Mouse (Mus musculus) liver, adult 2 months (tissue): ENCODE results near the gene Zfp112. TPM values are rescaled to one million over a fixed set of nuclear protein-coding genes. Genes with fewer than 3 reads are reported as not detected.
A peak's percentile ranks its signal among the peaks of the same experiment; 100 is the strongest.
"Not testable (repeated sequence)": the region's sequence is repeated elsewhere in the genome, so short reads cannot be mapped to it uniquely, and the experiment has no call there.

ENCODE experiments used
- DNase-seq: peaks from one replicate; pipeline ENCODE4 v3.0.0-alpha.2; 2011; ENCODE audit warnings: low read depth, low spot score; ENCODE audit errors: extremely low read depth
- H3K27ac ChIP-seq: fragments of 200-500 bp; replicated peaks from 2 replicates; pipeline ENCODE4 v1.5.1; 2012; ENCODE audit warnings: low read depth, mild to moderate bottlenecking, control low read depth, inconsistent platforms, low read length; ENCODE audit not compliant: insufficient read depth
- H3K27me3 ChIP-seq: fragments of 200-500 bp; 2 replicates; pipeline ENCODE4 v1.6.1; 2012; ENCODE audit warnings: mild to moderate bottlenecking, moderate library complexity, low read length, inconsistent platforms; ENCODE audit not compliant: control insufficient read depth, insufficient read depth
- H3K36me3 ChIP-seq: fragments of 200-500 bp; 2 replicates; pipeline ENCODE4 v1.6.1; 2012; ENCODE audit warnings: low read length, inconsistent platforms; ENCODE audit not compliant: control insufficient read depth, insufficient read depth
- H3K4me1 ChIP-seq: fragments of 200-500 bp; 2 replicates; pipeline ENCODE4 v1.6.1; 2011; ENCODE audit warnings: low read length; ENCODE audit not compliant: control insufficient read depth, insufficient read depth
- H3K4me3 ChIP-seq: fragments of 200-500 bp; 2 replicates; pipeline ENCODE4 v1.5.1; 2011; ENCODE audit warnings: low read depth, mild to moderate bottlenecking, control low read depth, low read length, moderate library complexity; ENCODE audit not compliant: insufficient read depth
- H3K79me2 ChIP-seq: fragments of 200-500 bp; 2 replicates; pipeline ENCODE4 v1.6.1; 2012; ENCODE audit warnings: inconsistent platforms, mild to moderate bottlenecking, low read length, moderate library complexity; ENCODE audit not compliant: control insufficient read depth, insufficient read depth
- H3K9ac ChIP-seq: fragments of 200-500 bp; 2 replicates; pipeline ENCODE4 v1.6.1; 2012; ENCODE audit warnings: low read depth, mild to moderate bottlenecking, control low read depth, inconsistent platforms, low read length
- CTCF ChIP-seq: fragments of 200-500 bp; IDR thresholded peaks from 2 replicates; pipeline ENCODE4 v1.5.1; 2011; ENCODE audit warnings: low read depth, low read length, control low read depth
- POLR2A ChIP-seq: fragments of 200-500 bp; IDR thresholded peaks from 2 replicates; pipeline ENCODE4 v1.6.1; 2011; ENCODE audit warnings: low read length, control low read depth; ENCODE audit not compliant: insufficient read depth; ENCODE audit errors: extremely low read depth
- WGBS: fragments of 180-500 bp; shearing (Covaris S2); methylation state at CpG from one replicate; pipeline ENCODE4 v1.1.7; 2018; 5-methylcytosine and 5-hydroxymethylcytosine counted together
- polyA plus RNA-seq: library from polyadenylated mRNA; depleted of rRNA; stranded (reverse); fragments of >200 nt; gene quantifications from 2 replicates; pipeline ENCODE4 v1.2.3, GENCODE M21; 2012; rRNA removed
- total RNA-seq: library from RNA; depleted of rRNA; stranded (reverse); fragments of >200 nt; gene quantifications from 2 replicates; pipeline ENCODE4 v1.2.3, GENCODE M21; 2014; rRNA removed

Gene Zfp112
- total RNA-seq (0.81 and 1.1 TPM in 2 replicates), polyA plus RNA-seq (0.42 and 1.1 TPM in 2 replicates)

DNA sequence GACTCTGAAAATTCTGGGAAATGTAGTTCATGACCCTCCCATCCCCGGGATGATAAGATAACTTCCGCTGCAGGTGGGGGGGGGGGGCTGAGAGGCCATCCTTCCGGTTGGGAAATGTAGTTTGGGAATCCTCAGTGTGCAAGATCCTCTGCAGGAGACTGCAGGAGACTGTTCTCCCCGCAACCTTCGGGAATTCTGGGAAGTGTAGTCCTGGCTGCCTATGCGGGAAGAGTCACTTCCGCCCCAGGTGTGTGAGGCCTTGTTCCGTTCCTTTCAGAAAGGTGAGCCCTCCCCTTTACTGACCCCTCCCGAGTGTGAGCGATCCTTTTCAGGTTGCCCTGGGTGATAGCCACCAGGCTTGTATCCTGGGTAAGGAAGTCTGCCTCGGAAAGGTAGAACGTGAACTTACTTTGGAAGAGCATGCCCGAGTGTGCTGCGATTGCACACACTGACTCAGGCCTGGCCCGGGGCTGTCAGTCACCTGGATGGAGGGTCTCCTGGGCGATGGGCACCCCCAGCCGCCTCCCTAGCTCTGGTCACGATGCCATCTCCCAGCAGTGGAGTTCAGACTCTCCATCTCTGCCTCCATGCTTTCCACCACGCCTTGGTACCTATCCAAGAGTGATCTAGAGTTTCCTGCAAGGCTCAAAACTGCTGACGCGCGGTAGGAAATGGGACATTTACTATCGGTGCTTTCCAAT, at the start of gene Zfp112:
TSS of gene Zfp112 (plus strand) at position 159 of the 701 bp plus-strand sequence.
- peak within 1 kb of the TSS; percentile 89 for H3K27ac ChIP-seq
- TF ChIP-seq CTCF (no peak), POLR2A (no peak)
- peak within 1 kb of the TSS; percentile 88 for H3K9ac ChIP-seq
- peak; percentile 99 for DNase-seq
- H3K4me1 ChIP-seq = no peaks in the 10 kb centered on the region; the same call in 1 of the 2 replicates
- H3K36me3 ChIP-seq = peaks cover 2% of the 10 kb centered on the region; the same call in 1 of the 2 replicates
- peak within 1 kb of the TSS; percentile 87 for H3K4me3 ChIP-seq
- H3K27me3 ChIP-seq = no peaks in the 10 kb centered on the region
- H3K79me2 ChIP-seq = no peaks in the 10 kb centered on the region
- WGBS = 2% methylated on average over 23 of the region's 23 CpGs

DNA sequence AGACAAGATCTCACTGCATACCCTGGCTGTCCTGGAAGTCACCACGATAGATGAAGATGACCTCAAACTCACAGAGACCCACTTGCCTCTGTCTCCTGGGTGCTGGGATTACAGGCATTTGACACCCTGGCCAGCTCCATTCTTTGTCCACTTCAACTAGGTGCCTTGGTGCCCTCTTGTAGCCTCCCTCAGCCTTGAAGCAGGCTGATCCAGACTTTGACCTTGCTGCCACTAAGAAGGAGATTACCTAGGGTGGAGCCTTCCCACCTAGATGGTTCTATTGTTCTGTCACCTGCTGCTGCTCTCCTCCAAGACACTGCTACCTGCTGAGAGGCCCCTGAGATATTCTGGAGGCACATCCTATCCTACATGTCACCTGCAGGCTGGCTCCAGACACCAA, 37.7 kb upstream of the Zfp112 start:
- not testable (repeated sequence) for H3K4me1 ChIP-seq, H3K27ac ChIP-seq, H3K27me3 ChIP-seq, DNase-seq, H3K9ac ChIP-seq, H3K79me2 ChIP-seq, H3K4me3 ChIP-seq, H3K36me3 ChIP-seq
- WGBS = 17% methylated on average over 1 of the region's 1 CpGs

DNA sequence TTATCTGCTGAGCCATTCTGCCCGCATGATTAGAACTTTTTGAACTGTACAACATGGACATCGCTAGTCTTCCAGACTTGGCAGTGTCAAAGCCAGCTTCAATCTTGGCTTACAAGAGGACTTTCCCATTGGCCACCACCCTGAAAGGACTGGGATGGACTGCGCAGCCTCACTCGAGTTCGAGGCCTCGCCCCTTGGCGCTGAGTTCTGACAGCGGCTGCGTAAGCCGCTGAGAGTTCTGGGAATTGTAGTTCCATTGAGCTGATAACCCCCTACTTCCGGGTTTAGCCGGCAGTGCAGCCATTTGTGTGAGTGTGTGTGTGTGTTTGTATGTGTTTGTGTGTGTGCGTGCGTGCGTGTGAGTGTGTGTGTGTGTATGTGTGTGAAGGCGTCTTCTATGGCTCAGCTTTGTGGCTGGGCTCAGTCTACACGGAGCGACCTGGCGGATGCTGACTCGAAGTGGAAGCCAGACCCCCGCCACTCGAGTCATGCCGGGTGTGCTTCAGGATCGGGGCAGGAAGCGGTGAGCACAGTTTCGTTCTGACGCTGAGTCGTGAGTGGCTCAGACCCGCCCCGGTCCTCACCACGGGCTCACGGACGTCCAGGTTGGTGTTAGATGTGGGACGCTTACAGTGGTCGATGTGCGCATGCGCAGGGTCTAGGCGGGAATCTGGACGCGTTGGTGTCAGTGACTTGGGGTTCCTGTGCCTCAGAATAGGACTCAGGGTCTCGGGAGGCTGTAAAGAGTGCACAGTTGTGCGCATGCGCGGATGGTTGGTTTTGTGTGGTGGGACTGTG, 30.3 kb upstream of the Zfp112 start, which contains the start of gene Zfp180:
TSS of gene Zfp180 (plus strand) at position 291 of the 798 bp plus-strand sequence.
- Histone ChIP-seq H3K27me3 (no peaks in the 10 kb centered on the region), H3K4me1 (peaks cover 8% of the 10 kb centered on the region), H3K36me3 (0 out of 2 replicates have a peak, but pooled peaks cover 1% of the 10 kb centered on the region), H3K9ac (peak within 1 kb of the TSS; percentile 79), H3K27ac (peak within 1 kb of the TSS; percentile 49), H3K79me2 (peaks cover 31% of the 10 kb centered on the region), H3K4me3 (peak within 1 kb of the TSS; percentile 80)
- peak; percentile 99 for DNase-seq
- no peak for TF ChIP-seq POLR2A
- no peak for TF ChIP-seq CTCF
- WGBS = 17% methylated on average over 44 of the region's 44 CpGs

DNA sequence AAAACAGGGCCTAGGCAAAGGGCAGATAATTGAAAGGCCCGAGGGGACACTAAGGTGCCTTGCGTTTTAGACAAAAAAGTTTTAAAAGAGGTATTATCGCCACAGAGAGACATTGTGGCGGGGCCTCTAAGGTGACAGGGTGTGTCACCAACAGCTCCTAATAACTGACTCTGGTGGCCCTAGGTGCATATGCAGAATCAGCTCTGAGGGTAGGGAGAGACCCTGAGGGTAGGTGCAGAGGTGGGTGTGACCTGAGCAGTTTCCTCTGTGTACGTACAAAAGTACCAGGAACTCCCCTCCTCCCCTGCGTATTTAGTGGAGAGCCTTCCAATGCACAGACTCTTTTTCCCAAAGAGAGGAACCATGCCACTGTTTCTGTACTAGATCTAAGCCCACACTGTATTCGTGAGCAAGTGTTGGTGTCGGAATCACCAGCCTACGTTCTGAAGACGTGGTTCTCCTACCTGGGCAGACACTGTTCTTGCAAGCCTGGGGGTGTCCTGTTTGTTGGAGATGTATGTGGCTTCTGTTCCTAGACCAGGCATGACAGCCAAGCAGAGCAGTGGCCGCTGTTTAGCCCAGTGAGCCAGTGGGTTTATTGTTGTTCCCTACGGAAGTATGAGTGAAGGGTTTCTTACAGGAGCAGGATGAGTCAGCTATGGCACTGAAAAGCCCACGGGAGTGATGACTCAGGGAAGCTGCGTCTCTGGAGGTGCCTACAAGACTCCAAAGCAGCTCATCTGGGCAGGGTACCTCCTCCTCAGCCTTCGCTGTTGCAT, 29.5 kb upstream of the Zfp112 start:
- Histone ChIP-seq H3K4me1 (peaks cover 8% of the 10 kb centered on the region), H3K79me2 (peaks cover 34% of the 10 kb centered on the region), H3K27ac (no peak overlapping the region), H3K9ac (peak overlapping the region; percentile 79), H3K36me3 (peaks cover 7% of the 10 kb centered on the region; the same call in 1 of the 2 replicates), H3K4me3 (peak overlapping the region; percentile 80), H3K27me3 (no peaks in the 10 kb centered on the region)
- no peak for DNase-seq
- TF ChIP-seq CTCF (no peak), POLR2A (no peak)
- WGBS = 44% methylated on average over 15 of the region's 15 CpGs

DNA sequence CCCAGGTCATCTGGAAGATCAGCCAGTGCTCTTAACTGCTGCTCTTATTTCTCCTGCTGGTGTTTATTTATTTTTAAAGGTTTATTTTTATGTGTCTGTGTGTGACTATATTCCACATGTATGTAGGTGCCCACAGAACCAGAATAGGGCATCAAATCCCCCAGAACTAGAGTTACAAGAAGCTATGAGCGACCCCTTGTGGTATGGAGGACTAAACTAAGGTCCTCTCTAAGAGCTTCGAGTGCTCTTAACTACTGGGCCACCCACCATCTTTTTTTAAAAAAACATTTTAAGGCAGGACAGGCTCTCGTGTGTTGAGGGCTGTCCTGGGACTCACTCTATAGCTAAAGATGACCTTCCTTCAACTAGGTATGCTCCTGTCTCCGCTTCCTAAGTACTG, 25.2 kb upstream of the Zfp112 start:
- DNase-seq = no peak
- no peak overlapping the region for H3K27ac ChIP-seq
- 99% methylated on average over 4 of the region's 4 CpGs for WGBS
- H3K36me3 ChIP-seq = peaks cover 8% of the 10 kb centered on the region
- H3K4me1 ChIP-seq = peaks cover 8% of the 10 kb centered on the region
- H3K27me3 ChIP-seq = no peaks in the 10 kb centered on the region
- no peak overlapping the region for H3K4me3 ChIP-seq
- no peak overlapping the region for H3K9ac ChIP-seq
- peaks cover 33% of the 10 kb centered on the region for H3K79me2 ChIP-seq
- TF ChIP-seq POLR2A (no peak), CTCF (no peak)
